Mouse (Mus musculus) ES-E14 (cell line): ENCODE measurements around the gene Iqschfp.

ENCODE experiments used
- CHD2 ChIP-seq: IDR thresholded peaks from 2 replicates; pipeline ENCODE4 v1.6.1; 2014; ENCODE audit warnings: mild to moderate bottlenecking, low read depth, low read length, inconsistent platforms
- HCFC1 ChIP-seq: IDR thresholded peaks from 2 replicates; pipeline ENCODE4 v1.6.1; 2012; ENCODE audit warnings: low read length, inconsistent platforms, borderline replicate concordance; ENCODE audit not compliant: insufficient read depth
- ZC3H11A ChIP-seq: IDR thresholded peaks from 2 replicates; pipeline ENCODE4 v1.6.1; 2012; ENCODE audit warnings: low read depth, mild to moderate bottlenecking, inconsistent platforms, low read length, borderline replicate concordance

DNA sequence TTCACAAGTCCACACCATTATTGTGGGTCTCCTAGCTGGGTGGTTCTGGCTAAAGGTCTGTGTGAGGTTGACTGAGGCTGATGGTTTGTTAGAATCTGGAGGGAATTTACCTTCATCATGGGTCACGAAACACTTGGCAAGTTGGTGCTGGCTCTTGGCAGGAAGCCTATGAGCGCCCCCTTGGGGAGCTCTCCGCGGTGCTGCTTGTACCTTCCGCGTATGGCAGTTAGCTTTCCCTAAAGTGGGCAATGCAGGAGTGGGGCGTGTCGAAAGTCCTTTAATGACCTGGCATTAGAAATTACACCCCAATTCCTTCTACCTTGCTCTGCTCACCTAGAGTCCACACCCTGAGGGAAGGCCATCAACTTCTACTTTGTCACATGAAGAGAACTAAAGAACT is 295.4 kb downstream of the Iqschfp start:
- TF ChIP-seq HCFC1 (no peak), CHD2 (no peak), ZC3H11A (no peak)
